Mouse (Mus musculus) stomach, embryonic 14.5 days (tissue): ENCODE results near the gene P4ha1. TPM values are rescaled to one million over a fixed set of nuclear protein-coding genes. Genes with fewer than 3 reads are reported as not detected.
"Not testable (repeated sequence)": the region's sequence is repeated elsewhere in the genome, so short reads cannot be mapped to it uniquely, and the experiment has no call there.

ENCODE experiments used
- ATAC-seq: fragments of 200-750 bp; cut with Nextera tagmentation; 2 replicates; pipeline ENCODE4 v1.8.0; 2017; ENCODE audit warnings: low read depth, moderate TSS enrichment; ENCODE audit not compliant: insufficient number of reproducible peaks, insufficient read depth, low FRiP score
- H3K27ac ChIP-seq: fragments of 300-500 bp; sonication (generic); 2 replicates; pipeline ENCODE4 v1.5.1; 2014; ENCODE audit warnings: mild to moderate bottlenecking, low read length, moderate library complexity, mixed read lengths
- H3K27me3 ChIP-seq: fragments of 300-500 bp; sonication (generic); 2 replicates; pipeline ENCODE4 v1.6.1; 2014; ENCODE audit warnings: low read length, control low read depth, mixed read lengths; ENCODE audit not compliant: control insufficient read depth, insufficient read depth
- H3K36me3 ChIP-seq: fragments of 300-500 bp; sonication (generic); 2 replicates; pipeline ENCODE4 v1.6.1; 2014; ENCODE audit warnings: mild to moderate bottlenecking, control low read depth, low read length, moderate library complexity, mixed read lengths; ENCODE audit not compliant: control insufficient read depth, insufficient read depth
- H3K4me1 ChIP-seq: fragments of 300-500 bp; sonication (generic); 2 replicates; pipeline ENCODE4 v1.6.1; 2014; ENCODE audit warnings: low read length, control low read depth, mixed read lengths; ENCODE audit not compliant: control insufficient read depth, insufficient read depth
- H3K4me2 ChIP-seq: fragments of 300-500 bp; sonication (generic); replicated peaks from 2 replicates; pipeline ENCODE4 v1.6.1; 2014; ENCODE audit warnings: low read depth, low read length, control low read depth
- H3K4me3 ChIP-seq: fragments of 300-500 bp; sonication (generic); 2 replicates; pipeline ENCODE4 v1.5.1; 2014; ENCODE audit warnings: low read depth, low read length, control low read depth
- H3K9ac ChIP-seq: fragments of 300-500 bp; sonication (generic); replicated peaks from 2 replicates; pipeline ENCODE4 v1.6.1; 2014; ENCODE audit warnings: low read depth, mild to moderate bottlenecking, control low read depth, low read length, moderate library complexity, mixed read lengths
- H3K9me3 ChIP-seq: fragments of 300-500 bp; sonication (generic); 2 replicates; pipeline ENCODE4 v1.6.1; 2016; ENCODE audit warnings: low read depth, low read length, control low read depth; ENCODE audit not compliant: control insufficient read depth
- WGBS: fragments of 180-500 bp; shearing (Covaris S2); extraction: QIAGEN DNeasy Blood & Tissue Kit; methylation state at CpG from one replicate; pipeline ENCODE4 v1.1.7; 2014; 5-methylcytosine and 5-hydroxymethylcytosine counted together
- polyA plus RNA-seq: library from polyadenylated mRNA; unstranded; fragments of >200 nt; fragmentation: Nextera tagmentation; extraction: Ambion mirVana; gene quantifications from 2 replicates; pipeline ENCODE4 v1.2.1, GENCODE M21; 2014

The P4ha1 gene
- polyA plus RNA-seq, 1 experiment from 2014 or later, result 64.9 TPM

DNA sequence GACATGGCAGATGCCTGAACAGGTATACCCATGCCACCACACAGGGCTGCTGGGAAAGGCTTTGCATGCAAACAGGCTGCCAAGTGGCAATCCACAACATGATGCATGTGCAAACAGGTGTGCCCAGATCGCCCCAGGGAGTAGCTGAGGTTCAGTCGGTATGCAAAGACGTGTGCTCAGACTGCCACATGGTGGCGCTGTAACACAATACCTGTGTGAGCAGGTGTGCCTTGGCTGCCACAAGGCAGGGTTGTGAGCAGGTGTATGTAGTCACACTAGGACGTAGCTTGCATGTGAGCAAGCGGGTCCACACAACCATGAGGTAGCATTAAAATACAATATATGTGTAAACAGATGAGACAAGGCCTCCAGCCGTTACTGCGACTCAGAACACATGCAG is 34.0 kb upstream of the P4ha1 start:
- Histone ChIP-seq H3K27ac (no peak overlapping the region), H3K4me3 (no peak overlapping the region), H3K36me3 (no peaks in the 10 kb centered on the region), H3K9ac (no peak overlapping the region), H3K27me3 (no peaks in the 10 kb centered on the region), H3K9me3 (no peaks in the 10 kb centered on the region), H3K4me2 (no peak overlapping the region), H3K4me1 (no peaks in the 10 kb centered on the region)
- 47% methylated on average over 8 of the region's 8 CpGs for WGBS
- ATAC-seq, result no peak

DNA sequence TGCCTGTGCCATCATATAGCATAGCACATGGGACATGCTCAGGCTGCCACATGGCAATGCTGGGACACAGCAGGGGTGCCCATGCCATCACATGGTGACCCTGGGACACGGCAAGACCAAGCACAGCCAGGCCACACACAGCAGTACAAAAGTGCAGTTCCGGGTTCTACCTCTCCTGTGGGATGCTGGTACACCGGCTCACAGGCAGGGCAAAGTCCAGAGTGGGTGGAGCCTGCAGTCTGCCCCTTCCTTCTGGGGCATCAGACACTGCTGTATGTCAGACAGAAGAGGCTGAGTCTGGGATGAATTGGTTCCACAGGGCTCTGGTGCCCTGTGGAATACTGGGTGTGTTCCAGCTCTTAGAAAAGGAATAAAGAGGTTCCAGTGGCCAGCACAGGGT is 31.6 kb upstream of the P4ha1 start:
- H3K4me1 ChIP-seq, result no peaks in the 10 kb centered on the region

GRCm38 (mm10) chr10:59292079-59292478 is 31.0 kb upstream of the P4ha1 start:
- Histone ChIP-seq H3K4me1 (no peaks in the 10 kb centered on the region), H3K4me3 (no peak overlapping the region), H3K9me3 (no peaks in the 10 kb centered on the region), H3K9ac (no peak overlapping the region), H3K4me2 (no peak overlapping the region), H3K27ac (no peak overlapping the region), H3K36me3 (no peaks in the 10 kb centered on the region), H3K27me3 (no peaks in the 10 kb centered on the region)
- no peak for ATAC-seq
- 81% methylated on average over 7 of the region's 7 CpGs for WGBS

More for the DNA sequence above, 31.6 kb upstream of the P4ha1 start:
- H3K9me3 ChIP-seq, result no peaks in the 10 kb centered on the region
- no peaks in the 10 kb centered on the region for H3K27me3 ChIP-seq
- WGBS, result 38% methylated on average over 3 of the region's 3 CpGs
- H3K9ac ChIP-seq, result no peak overlapping the region
- no peak overlapping the region for H3K27ac ChIP-seq
- H3K4me3 ChIP-seq, result no peak overlapping the region
- no peak for ATAC-seq
- H3K4me2 ChIP-seq, result no peak overlapping the region
- H3K36me3 ChIP-seq, result no peaks in the 10 kb centered on the region

DNA sequence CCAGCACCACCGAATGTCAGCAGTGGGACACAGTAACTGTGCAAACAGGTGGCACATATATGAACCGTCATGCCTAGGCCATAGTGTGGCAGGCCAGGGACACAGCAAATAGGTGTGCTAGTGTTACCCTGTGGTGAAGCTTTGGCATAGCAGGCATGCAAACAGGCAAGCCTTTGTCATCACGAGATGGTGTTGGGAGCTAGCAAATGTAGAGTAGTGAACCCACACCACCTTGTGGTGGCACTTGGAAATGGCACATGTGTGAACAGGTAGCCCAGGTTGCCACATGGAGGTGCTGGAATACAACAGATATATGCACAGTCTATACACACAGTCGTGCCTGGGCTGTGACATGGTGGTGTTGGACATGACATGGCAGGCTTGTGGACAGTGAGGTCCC is 30.5 kb upstream of the P4ha1 start:
- Histone ChIP-seq H3K27me3 (no peaks in the 10 kb centered on the region), H3K27ac (no peak overlapping the region), H3K4me1 (no peaks in the 10 kb centered on the region), H3K4me3 (no peak overlapping the region), H3K9me3 (no peaks in the 10 kb centered on the region), H3K9ac (no peak overlapping the region), H3K4me2 (no peak overlapping the region), H3K36me3 (no peaks in the 10 kb centered on the region)
- WGBS, result 33% methylated on average over 4 of the region's 4 CpGs
- ATAC-seq, result peak; percentile 26; the same call in 1 of the 2 replicates

- Histone ChIP-seq H3K9me3 (no peaks in the 10 kb centered on the region), H3K4me3 (no peak overlapping the region)
Measured at GRCm38 (mm10) chr10:59295241-59295811, 27.8 kb upstream of the P4ha1 start.

GRCm38 (mm10) chr10:59296261-59296660 is 26.8 kb upstream of the P4ha1 start:
- no peak overlapping the region for H3K27ac ChIP-seq
- no peak overlapping the region for H3K9ac ChIP-seq
- no peak overlapping the region for H3K4me2 ChIP-seq
- no peak overlapping the region for H3K4me3 ChIP-seq
- no peaks in the 10 kb centered on the region for H3K27me3 ChIP-seq
- H3K9me3 ChIP-seq, result no peaks in the 10 kb centered on the region
- ATAC-seq, result no peak
- no peaks in the 10 kb centered on the region for H3K36me3 ChIP-seq
- WGBS, result 35% methylated on average over 5 of the region's 5 CpGs
- no peaks in the 10 kb centered on the region for H3K4me1 ChIP-seq

More at GRCm38 (mm10) chr10:59295241-59295811, 27.8 kb upstream of the P4ha1 start:
- ATAC-seq, result 0 out of 2 replicates have a peak, but pooled peaks have one; percentile 17
- no peak overlapping the region for H3K9ac ChIP-seq
- WGBS, result 66% methylated on average over 8 of the region's 8 CpGs
- no peaks in the 10 kb centered on the region for H3K27me3 ChIP-seq
- no peak overlapping the region for H3K4me2 ChIP-seq
- H3K27ac ChIP-seq, result no peak overlapping the region
- H3K4me1 ChIP-seq, result no peaks in the 10 kb centered on the region
- no peaks in the 10 kb centered on the region for H3K36me3 ChIP-seq

DNA sequence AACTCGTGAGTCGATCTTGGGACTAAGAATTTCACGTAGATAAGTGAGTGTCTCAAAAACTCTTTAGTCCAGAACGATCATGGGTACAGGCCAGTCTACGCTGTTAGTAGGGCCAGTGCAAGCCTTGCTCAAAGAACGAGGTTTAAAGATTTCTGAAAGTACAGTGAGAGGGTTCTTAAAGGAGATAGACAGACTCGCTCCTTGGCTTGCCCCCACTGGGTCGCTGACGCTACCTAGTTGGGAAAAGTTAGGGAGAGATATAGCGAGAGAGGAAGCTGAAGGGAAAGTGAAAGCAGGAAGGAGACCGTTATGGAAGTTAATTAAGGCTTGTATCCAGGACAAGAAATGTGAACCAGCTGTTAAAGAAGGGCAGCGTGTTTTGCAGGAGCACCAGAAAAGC is 20.4 kb upstream of the P4ha1 start:
- not testable (repeated sequence) for H3K27me3 ChIP-seq, ATAC-seq, H3K9ac ChIP-seq, H3K4me3 ChIP-seq, H3K9me3 ChIP-seq, H3K36me3 ChIP-seq, H3K4me1 ChIP-seq, H3K27ac ChIP-seq, H3K4me2 ChIP-seq
- 89% methylated on average over 12 of the region's 12 CpGs for WGBS

DNA sequence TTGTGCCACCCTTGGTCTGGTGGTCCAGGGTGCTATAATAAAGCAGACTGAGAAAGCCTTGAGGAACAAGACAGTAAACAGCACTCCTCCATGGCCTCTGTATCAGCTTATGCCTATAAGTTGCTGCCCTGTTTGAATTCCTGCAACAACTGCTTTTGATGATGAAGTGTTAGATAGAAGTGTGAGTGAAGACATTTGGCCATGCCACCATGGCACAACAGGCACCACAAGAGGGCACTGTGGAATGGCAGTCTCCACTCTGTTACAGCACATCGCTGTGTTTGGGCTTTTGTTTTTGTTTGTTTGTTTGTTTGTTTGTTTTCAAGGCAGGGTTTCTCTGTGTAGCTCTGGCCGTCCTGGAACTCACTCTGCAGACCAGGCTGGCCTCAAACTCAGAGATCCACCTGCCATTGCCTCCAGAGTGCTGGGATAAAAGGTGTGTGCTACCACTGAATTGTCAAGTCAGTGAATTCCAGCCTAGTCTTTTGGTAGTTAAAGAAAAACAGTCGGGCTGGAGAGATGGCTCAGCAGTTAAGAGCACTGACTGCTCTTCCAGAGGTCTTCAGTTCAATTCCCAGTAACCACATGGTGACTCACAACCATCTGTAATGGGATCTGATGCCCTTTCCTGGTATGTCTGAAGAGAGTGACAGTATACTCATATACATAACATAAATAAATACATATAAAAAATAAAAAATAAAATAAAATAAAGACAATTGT is 13.9 kb upstream of the P4ha1 start:
- WGBS, result 51% methylated on average over 3 of the region's 3 CpGs
- H3K9ac ChIP-seq, result no peak overlapping the region
- no peaks in the 10 kb centered on the region for H3K36me3 ChIP-seq
- 0 out of 2 replicates have a peak, but pooled peaks cover 2% of the 10 kb centered on the region for H3K4me1 ChIP-seq
- H3K9me3 ChIP-seq, result no peaks in the 10 kb centered on the region
- no peak overlapping the region for H3K4me3 ChIP-seq
- H3K27me3 ChIP-seq, result no peaks in the 10 kb centered on the region
- ATAC-seq, result no peak
- H3K27ac ChIP-seq, result no peak overlapping the region
- no peak overlapping the region for H3K4me2 ChIP-seq
